Mouse (Mus musculus): Measurements from ENCODE around the gene Pitpnc1. TPM values are rescaled to one million over a fixed set of nuclear protein-coding genes. Genes with fewer than 3 reads are reported as not detected.

The Pitpnc1 gene
- polyA plus RNA-seq, 2 experiments, result 3.0 to 5.8 TPM

- 79% methylated on average over 7 of the region's 7 CpGs for WGBS (ENCODE audit: insufficient replicate concordance)
- no peaks in the 10 kb centered on the region for H3K36me3 ChIP-seq (replicated peaks; ENCODE audit: control insufficient read depth, insufficient read depth, low read depth)
- ATAC-seq (ENCODE audit: insufficient read depth), result no peak
- H3K27me3 ChIP-seq (ENCODE audit: control insufficient read depth, insufficient read depth, low read length), result no peaks in the 10 kb centered on the region
- peak overlapping the region; percentile 63 for H3K27ac ChIP-seq
- peak overlapping the region; percentile 58; the same call in 1 of the 2 replicates for H3K4me2 ChIP-seq (ENCODE audit: low read depth)
- peak overlapping the region; percentile 58; the same call in 1 of the 2 replicates for H3K9ac ChIP-seq (replicated peaks)
- no peak for DNase-seq (ENCODE audit: low read depth in 3 of 3, low spot score in 3 of 3)
- no peak overlapping the region for H3K4me3 ChIP-seq (ENCODE audit: insufficient read depth in 1 of 2, low read depth in 2 of 2, low read length in 2 of 2)
- no peaks in the 10 kb centered on the region for H3K9me3 ChIP-seq (ENCODE audit: control insufficient read depth, low read length)
- peaks cover 61 to 76% of the 10 kb centered on the region in 2 experiments for H3K4me1 ChIP-seq (replicated peaks; ENCODE audit: control insufficient read depth in 2 of 2, insufficient read depth in 2 of 2, low read length in 1 of 2)
- TF ChIP-seq EP300 (IDR thresholded peaks at IDR 0.05; ENCODE audit: low read depth) (no peak), CTCF (IDR thresholded peaks at IDR 0.05; ENCODE audit: low read depth) (no peak)
These were observed 61.6 kb downstream of the Pitpnc1 start for GRCm38 (mm10) chr11:107408886-107409285.

GRCm38 (mm10) chr11:107407698-107408097 lies 62.8 kb downstream of the Pitpnc1 start:
- H3K27me3 ChIP-seq (ENCODE audit: control insufficient read depth, insufficient read depth, low read length), result no peaks in the 10 kb centered on the region
- peak; percentile 45 for TF ChIP-seq EP300 (IDR thresholded peaks at IDR 0.05; ENCODE audit: low read depth)
- no peak for TF ChIP-seq CTCF (IDR thresholded peaks at IDR 0.05; ENCODE audit: low read depth)
- no peaks in the 10 kb centered on the region for H3K36me3 ChIP-seq (replicated peaks; ENCODE audit: control insufficient read depth, insufficient read depth, low read depth)
- peaks cover 49 to 68% of the 10 kb centered on the region in 2 experiments for H3K4me1 ChIP-seq (replicated peaks; ENCODE audit: control insufficient read depth in 2 of 2, insufficient read depth in 2 of 2, low read length in 1 of 2)
- peak overlapping the region; percentile 58 for H3K4me2 ChIP-seq (ENCODE audit: low read depth)
- peak overlapping the region; percentile 63 for H3K27ac ChIP-seq
- ATAC-seq (ENCODE audit: insufficient read depth) (peak; percentile 73), DNase-seq (ENCODE audit: low read depth in 3 of 3, low spot score in 3 of 3) (peak in 1 of 3 experiments; percentile 41)
- peak overlapping the region; percentile 58 for H3K9ac ChIP-seq (replicated peaks)
- 5% methylated on average over 9 of the region's 9 CpGs for WGBS (ENCODE audit: insufficient replicate concordance)
- H3K4me3 ChIP-seq (ENCODE audit: insufficient read depth in 1 of 2, low read depth in 2 of 2, low read length in 2 of 2), result no peak overlapping the region
- H3K9me3 ChIP-seq (ENCODE audit: control insufficient read depth, low read length), result no peaks in the 10 kb centered on the region

- Histone ChIP-seq H3K4me3 (ENCODE audit: insufficient read depth in 1 of 2, low read depth in 2 of 2, low read length in 2 of 2) (no peak overlapping the region), H3K9me3 (ENCODE audit: control insufficient read depth, low read length) (no peaks in the 10 kb centered on the region), H3K4me2 (ENCODE audit: low read depth) (no peak overlapping the region), H3K27me3 (ENCODE audit: control insufficient read depth, insufficient read depth, low read length) (no peaks in the 10 kb centered on the region), H3K9ac (replicated peaks) (no peak overlapping the region), H3K4me1 (replicated peaks; ENCODE audit: control insufficient read depth in 2 of 2, insufficient read depth in 2 of 2, low read length in 1 of 2) (peaks cover 32 to 50% of the 10 kb centered on the region in 2 experiments), H3K27ac (no peak overlapping the region), H3K36me3 (replicated peaks; ENCODE audit: control insufficient read depth, insufficient read depth, low read depth) (no peaks in the 10 kb centered on the region)
- DNase-seq (ENCODE audit: low read depth in 3 of 3, low spot score in 3 of 3), result no peak
- 91% methylated on average over 11 of the region's 11 CpGs for WGBS (ENCODE audit: insufficient replicate concordance)
- TF ChIP-seq EP300 (IDR thresholded peaks at IDR 0.05; ENCODE audit: low read depth), result no peak
- no peak for TF ChIP-seq CTCF (IDR thresholded peaks at IDR 0.05; ENCODE audit: low read depth)
- no peak for ATAC-seq (ENCODE audit: insufficient read depth)
These were observed 64.7 kb downstream of the Pitpnc1 start for GRCm38 (mm10) chr11:107405606-107406333.

DNA sequence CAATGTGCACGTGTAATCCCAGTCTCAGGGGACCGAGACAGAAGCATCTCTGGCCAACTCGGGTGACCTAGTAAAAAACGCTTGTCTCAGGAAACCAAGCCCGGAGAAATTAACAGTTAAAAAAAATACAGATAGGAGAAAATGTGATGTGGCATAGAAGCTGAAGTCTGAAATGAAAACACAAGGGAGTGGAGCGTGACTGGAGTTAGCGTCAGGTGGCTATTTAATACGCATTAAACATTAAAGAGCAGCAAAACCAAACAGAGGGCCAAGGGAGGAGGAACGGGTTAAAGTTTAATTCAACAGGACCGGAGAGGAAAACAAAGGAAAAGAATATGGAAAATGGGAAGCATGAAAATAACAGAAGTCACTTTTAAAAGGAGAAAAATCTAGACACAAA lies 67.2 kb downstream of the Pitpnc1 start:
- 53% methylated on average over 10 of the region's 10 CpGs for WGBS (ENCODE audit: insufficient replicate concordance)
- Histone ChIP-seq H3K27me3 (ENCODE audit: control insufficient read depth, insufficient read depth, low read length) (no peaks in the 10 kb centered on the region), H3K27ac (no peak overlapping the region), H3K4me1 (replicated peaks; ENCODE audit: control insufficient read depth in 2 of 2, insufficient read depth in 2 of 2, low read length in 1 of 2) (peaks cover 15 to 44% of the 10 kb centered on the region in 2 experiments), H3K36me3 (replicated peaks; ENCODE audit: control insufficient read depth, insufficient read depth, low read depth) (no peaks in the 10 kb centered on the region), H3K4me3 (ENCODE audit: insufficient read depth in 1 of 2, low read depth in 2 of 2, low read length in 2 of 2) (no peak overlapping the region), H3K9ac (replicated peaks) (no peak overlapping the region), H3K4me2 (ENCODE audit: low read depth) (no peak overlapping the region), H3K9me3 (ENCODE audit: control insufficient read depth, low read length) (no peaks in the 10 kb centered on the region)
- no peak for ATAC-seq (ENCODE audit: insufficient read depth)
- TF ChIP-seq EP300 (IDR thresholded peaks at IDR 0.05; ENCODE audit: low read depth), result no peak
- TF ChIP-seq CTCF (IDR thresholded peaks at IDR 0.05; ENCODE audit: low read depth), result no peak
- DNase-seq (ENCODE audit: low read depth in 3 of 3, low spot score in 3 of 3), result no peak

- peaks cover 18 to 44% of the 10 kb centered on the region in 2 experiments for H3K4me1 ChIP-seq (replicated peaks; ENCODE audit: control insufficient read depth in 2 of 2, insufficient read depth in 2 of 2, low read length in 1 of 2)
- peak; percentile 35 for TF ChIP-seq CTCF (IDR thresholded peaks at IDR 0.05; ENCODE audit: low read depth)
- no peak for TF ChIP-seq EP300 (IDR thresholded peaks at IDR 0.05; ENCODE audit: low read depth)
- ATAC-seq (ENCODE audit: insufficient read depth) (no peak), DNase-seq (ENCODE audit: low read depth in 3 of 3, low spot score in 3 of 3) (no peak)
- no peaks in the 10 kb centered on the region for H3K27me3 ChIP-seq (ENCODE audit: control insufficient read depth, insufficient read depth, low read length)
- H3K4me2 ChIP-seq (ENCODE audit: low read depth), result no peak overlapping the region
- H3K9me3 ChIP-seq (ENCODE audit: control insufficient read depth, low read length), result no peaks in the 10 kb centered on the region
- no peak overlapping the region for H3K4me3 ChIP-seq (ENCODE audit: insufficient read depth in 1 of 2, low read depth in 2 of 2, low read length in 2 of 2)
- H3K36me3 ChIP-seq (replicated peaks; ENCODE audit: control insufficient read depth, insufficient read depth, low read depth), result no peaks in the 10 kb centered on the region
- H3K27ac ChIP-seq, result no peak overlapping the region
- WGBS (ENCODE audit: insufficient replicate concordance), result 83% methylated on average over 5 of the region's 5 CpGs
- H3K9ac ChIP-seq (replicated peaks), result no peak overlapping the region
These were observed 68.5 kb downstream of the Pitpnc1 start for GRCm38 (mm10) chr11:107401839-107402590.
